Mouse (Mus musculus): ENCODE measurements around the gene Cngb1.
"Not testable (repeated sequence)": the region's sequence is repeated elsewhere in the genome, so short reads cannot be mapped to it uniquely, and the experiment has no call there.

The Cngb1 gene

GRCm38 (mm10) chr8:95247277-95247676 is 59.1 kb downstream of the Cngb1 start:
- no peak for DNase-seq (ENCODE audit: low spot score)

- no peak for DNase-seq (ENCODE audit: low spot score)
These were observed 61.2 kb downstream of the Cngb1 start for GRCm38 (mm10) chr8:95245180-95245579.

- DNase-seq (ENCODE audit: low spot score) = no peak
These were observed 62.5 kb downstream of the Cngb1 start for GRCm38 (mm10) chr8:95243853-95244252.

- peak; percentile 66 for DNase-seq (ENCODE audit: low spot score)
These were observed 63.4 kb downstream of the Cngb1 start for GRCm38 (mm10) chr8:95242826-95243571.

- DNase-seq (ENCODE audit: low spot score) = no peak
These were observed 64.1 kb downstream of the Cngb1 start for GRCm38 (mm10) chr8:95242099-95242825.

- DNase-seq (ENCODE audit: low spot score) = peak; percentile 79
These were observed 70.7 kb downstream of the Cngb1 start for GRCm38 (mm10) chr8:95235683-95236082.

- DNase-seq (ENCODE audit: low spot score) = not testable (repeated sequence)
These were observed 76.3 kb downstream of the Cngb1 start for GRCm38 (mm10) chr8:95230086-95230485.

- DNase-seq (ENCODE audit: low spot score) = no peak
These were observed 79.3 kb downstream of the Cngb1 start for GRCm38 (mm10) chr8:95227151-95227468.

- no peak for DNase-seq (ENCODE audit: low spot score)
These were observed 79.9 kb downstream of the Cngb1 start for GRCm38 (mm10) chr8:95226251-95227150.

- no peak for DNase-seq (ENCODE audit: low spot score)
These were observed 82.4 kb downstream of the Cngb1 start for GRCm38 (mm10) chr8:95223969-95224368.

GRCm38 (mm10) chr8:95221045-95221444 is 85.3 kb downstream of the Cngb1 start:
- DNase-seq (ENCODE audit: low spot score) = no peak

- DNase-seq (ENCODE audit: low spot score) = peak; percentile 24
These were observed 85.8 kb downstream of the Cngb1 start for GRCm38 (mm10) chr8:95220571-95220998.

- DNase-seq (ENCODE audit: low spot score) = no peak
These were observed 86.8 kb downstream of the Cngb1 start for GRCm38 (mm10) chr8:95219623-95220022.

- no peak for DNase-seq (ENCODE audit: low spot score)
These were observed 90.5 kb downstream of the Cngb1 start for GRCm38 (mm10) chr8:95215709-95216360.

- no peak for DNase-seq (ENCODE audit: low spot score)
These were observed 96.5 kb downstream of the Cngb1 start for GRCm38 (mm10) chr8:95209924-95210323.

GRCm38 (mm10) chr8:95205946-95206345 is 100.4 kb downstream of the Cngb1 start:
- peak; percentile 48 for DNase-seq (ENCODE audit: low spot score)

- peak; percentile 92 for DNase-seq (ENCODE audit: low spot score)
These were observed 102.4 kb downstream of the Cngb1 start for GRCm38 (mm10) chr8:95204039-95204380.

- no peak for DNase-seq (ENCODE audit: low spot score)
These were observed 102.9 kb downstream of the Cngb1 start for GRCm38 (mm10) chr8:95203326-95204038.

- no peak for DNase-seq (ENCODE audit: low spot score)
These were observed 103.6 kb downstream of the Cngb1 start, which contains the start of gene Kifc3 for GRCm38 (mm10) chr8:95202649-95203275. Kifc3 (minus strand) TSS chr8:95202812.

GRCm38 (mm10) chr8:95202056-95202570 is 104.3 kb downstream of the Cngb1 start:
- DNase-seq (ENCODE audit: low spot score) = no peak

GRCm38 (mm10) chr8:95201491-95201890 is 104.9 kb downstream of the Cngb1 start:
- DNase-seq (ENCODE audit: low spot score) = no peak
